Mouse (Mus musculus): Measurements from ENCODE around the gene Vrk2.

GRCm38 (mm10) chr11:26516086-26516485, 77.7 kb downstream of the Vrk2 start:
- TF ChIP-seq TAL1 (conservative IDR thresholded peaks at IDR 0.05; ENCODE audit: low read depth, low read length) (no peak), CTCF (IDR thresholded peaks at IDR 0.05; ENCODE audit: low read depth, low read length) (no peak), GATA1 (IDR thresholded peaks at IDR 0.05; ENCODE audit: borderline replicate concordance, low read length) (no peak), POLR2AphosphoS5 (IDR thresholded peaks at IDR 0.05; ENCODE audit: insufficient replicate concordance, low read depth, low read length) (no peak), GATA2 (IDR thresholded peaks at IDR 0.05; ENCODE audit: borderline replicate concordance, low read depth, low read length) (no peak)

Measured in G1E (cell line).